Mouse (Mus musculus): ENCODE results near the gene Pet117.

DNA sequence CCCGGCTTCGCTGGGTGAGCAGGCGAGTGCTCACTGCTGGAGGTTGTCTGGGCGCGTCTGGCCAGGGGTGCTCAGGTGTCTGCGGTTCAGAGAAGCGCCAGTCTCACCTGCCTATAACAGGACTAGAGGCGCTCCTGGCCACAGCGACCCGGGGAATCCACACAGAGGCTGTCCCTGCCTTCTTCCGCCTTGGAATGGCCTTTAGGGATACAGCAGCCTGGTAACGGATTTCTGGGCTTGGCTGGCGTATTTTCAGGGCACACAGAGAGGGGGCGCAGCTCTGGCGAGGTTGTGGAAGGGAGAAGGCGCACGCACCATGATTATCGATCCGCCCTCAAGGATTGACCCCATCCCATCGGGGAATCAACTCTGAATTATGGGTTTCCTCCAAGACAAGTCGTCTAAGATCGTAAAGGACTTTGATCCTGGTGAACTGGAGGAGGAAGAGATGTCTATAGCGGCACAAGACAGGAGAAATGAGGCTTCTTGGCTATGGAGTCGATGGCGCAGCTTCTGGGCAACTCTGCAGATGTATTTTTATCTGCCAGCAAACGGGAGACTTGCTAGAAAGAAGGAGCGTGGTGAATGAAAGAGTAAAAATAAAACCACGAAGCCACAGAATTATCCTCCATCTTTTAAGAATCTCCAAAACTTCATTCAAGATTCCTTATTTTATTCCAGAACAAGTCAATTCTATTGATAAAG lies 35.5 kb upstream of the Pet117 start:
- no peak for TF ChIP-seq EP300 (IDR thresholded peaks at IDR 0.05)
- TF ChIP-seq CTCF (IDR thresholded peaks at IDR 0.05) = peak; percentile 43
